Mouse (Mus musculus): ENCODE data around the gene Gp9.

The Gp9 gene

GRCm38 (mm10) chr6:87750184-87750910 is 27.5 kb upstream of the Gp9 start:
- 90% methylated on average over 8 of the region's 8 CpGs for WGBS

- WGBS = 97% methylated on average over 6 of the region's 6 CpGs
These were observed 26.3 kb upstream of the Gp9 start for GRCm38 (mm10) chr6:87751574-87751973.

GRCm38 (mm10) chr6:87755196-87755595 is 22.7 kb upstream of the Gp9 start:
- 97% methylated on average over 4 of the region's 4 CpGs for WGBS

GRCm38 (mm10) chr6:87756896-87757295 is 21.0 kb upstream of the Gp9 start:
- WGBS = 89% methylated on average over 8 of the region's 8 CpGs

GRCm38 (mm10) chr6:87759404-87759803 is 18.5 kb upstream of the Gp9 start:
- 85% methylated on average over 3 of the region's 3 CpGs for WGBS

GRCm38 (mm10) chr6:87759850-87760249 is 18.0 kb upstream of the Gp9 start:
- 72% methylated on average over 3 of the region's 3 CpGs for WGBS

GRCm38 (mm10) chr6:87762161-87762560 is 15.7 kb upstream of the Gp9 start:
- 90% methylated on average over 5 of the region's 5 CpGs for WGBS

GRCm38 (mm10) chr6:87763376-87764280 is 14.2 kb upstream of the Gp9 start:
- WGBS = 62% methylated on average over 4 of the region's 4 CpGs

GRCm38 (mm10) chr6:87764296-87764695 is 13.6 kb upstream of the Gp9 start:
- 97% methylated on average over 2 of the region's 2 CpGs for WGBS

- WGBS = 35% methylated on average over 8 of the region's 8 CpGs
These were observed 7.2 kb upstream of the Gp9 start for GRCm38 (mm10) chr6:87770626-87771025.

- WGBS = 27% methylated on average over 1 of the region's 1 CpGs
These were observed 3.4 kb upstream of the Gp9 start for GRCm38 (mm10) chr6:87774466-87774865.

GRCm38 (mm10) chr6:87774909-87775308 is 3.0 kb upstream of the Gp9 start:
- 83% methylated on average over 9 of the region's 9 CpGs for WGBS

GRCm38 (mm10) chr6:87775588-87776245 is 2.2 kb upstream of the Gp9 start:
- 65% methylated on average over 3 of the region's 3 CpGs for WGBS

- whole genome bisulfite sequencing = 78% methylated on average over 1 of the region's 1 CpGs
These were observed 1.2 kb upstream of the Gp9 start for GRCm38 (mm10) chr6:87776663-87777062.

GRCm38 (mm10) chr6:87778294-87779173 is 662 bp downstream of the Gp9 start:
- WGBS = 75% methylated on average over 11 of the region's 11 CpGs

GRCm38 (mm10) chr6:87779174-87780165 is 1.6 kb downstream of the Gp9 start:
- WGBS = 93% methylated on average over 11 of the region's 11 CpGs

GRCm38 (mm10) chr6:87780546-87781301 is 2.9 kb downstream of the Gp9 start:
- WGBS = 67% methylated on average over 10 of the region's 10 CpGs

GRCm38 (mm10) chr6:87784033-87784432 is 6.2 kb downstream of the Gp9 start:
- WGBS = 72% methylated on average over 8 of the region's 8 CpGs

GRCm38 (mm10) chr6:87786621-87787020 is 8.7 kb downstream of the Gp9 start:
- 84% methylated on average over 5 of the region's 5 CpGs for WGBS

All from cerebral cortex, adult 2 months (tissue).